Mouse (Mus musculus): Measurements from ENCODE around the gene Mylk4.

DNA sequence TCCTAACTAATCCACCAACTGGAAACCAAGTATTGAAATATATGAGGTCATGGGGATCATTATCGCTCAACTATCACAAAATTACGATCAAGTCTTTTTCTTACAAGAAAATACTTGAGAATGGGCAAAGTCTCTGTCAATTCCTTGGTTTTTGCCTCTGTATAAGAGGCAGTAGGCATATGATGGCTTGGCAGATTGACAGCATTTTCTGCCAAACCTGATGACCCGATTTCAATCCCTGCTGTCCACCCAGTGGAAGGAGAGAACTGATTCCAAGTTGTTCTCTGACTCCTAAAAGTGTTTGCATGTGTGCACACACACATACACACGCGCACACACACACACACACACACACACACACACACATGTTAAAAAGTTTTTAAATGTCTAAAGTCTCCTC is 124.5 kb downstream of the Mylk4 start:
- TF ChIP-seq HCFC1 (IDR thresholded peaks at IDR 0.05; ENCODE audit: low read depth, low read length) (no peak), E2F4 (IDR thresholded peaks at IDR 0.05; ENCODE audit: insufficient replicate concordance, low read depth, low read length) (no peak), EP300 (IDR thresholded peaks at IDR 0.05; ENCODE audit: low read length) (no peak), MEF2A (IDR thresholded peaks at IDR 0.05; ENCODE audit: borderline replicate concordance, low read depth, low read length) (no peak), CTCF (conservative IDR thresholded peaks at IDR 0.05 in 1 of 2, IDR thresholded peaks at IDR 0.05 in 1 of 2; ENCODE audit: low read depth in 2 of 2, low read length in 2 of 2) (no peak)
